Mouse (Mus musculus) gastrocnemius, adult 18-20 months (tissue): Measurements from ENCODE around the gene Odaph. TPM values are rescaled to one million over a fixed set of nuclear protein-coding genes. Genes with fewer than 3 reads are reported as not detected.

Source experiments
- DNase-seq: peaks from one replicate; pipeline ENCODE4 v3.0.0; 2021; ENCODE audit warnings: low spot score
- total RNA-seq, 2 experiments: library from RNA; stranded (reverse); gene quantifications; 2 replicates each; pipeline ENCODE4 v1.2.3; 2021

The Odaph gene
- total RNA-seq, 2 experiments from 2014 or later, result 0.53 TPM; not detected in 1

- DNase-seq, result no peak
Measured at GRCm38 (mm10) chr5:91989261-91989660, 2.0 kb downstream of the Odaph start.

- no peak for DNase-seq
Measured at GRCm38 (mm10) chr5:91991191-91991937, 4.1 kb downstream of the Odaph start.

- no peak for DNase-seq
Measured at GRCm38 (mm10) chr5:91993061-91993460, 5.8 kb downstream of the Odaph start.

GRCm38 (mm10) chr5:91994546-91994945, 7.3 kb downstream of the Odaph start:
- DNase-seq, result peak; percentile 4

GRCm38 (mm10) chr5:92000770-92001169, 13.5 kb downstream of the Odaph start:
- no peak for DNase-seq

GRCm38 (mm10) chr5:92003011-92003410, 15.7 kb downstream of the Odaph start:
- no peak for DNase-seq

GRCm38 (mm10) chr5:92009827-92010226, 22.6 kb downstream of the Odaph start:
- DNase-seq, result no peak

GRCm38 (mm10) chr5:92011756-92012155, 24.5 kb downstream of the Odaph start:
- no peak for DNase-seq

- DNase-seq, result no peak
Measured at GRCm38 (mm10) chr5:92019960-92020359, 32.7 kb downstream of the Odaph start.

GRCm38 (mm10) chr5:92042377-92043348, 55.4 kb downstream of the Odaph start:
- peak; percentile 94 for DNase-seq

- no peak for DNase-seq
Measured at GRCm38 (mm10) chr5:92043783-92044182, 56.5 kb downstream of the Odaph start, which contains the start of gene Cdkl2. Gene Cdkl2 (minus strand): TSS chr5:92043883.

Other genes with a start within 250 kb of the Odaph start
- gene Rchy1, start 24.4 kb upstream of the Odaph start, total RNA-seq, result 10 to 100 TPM; 23.0 to 28.6 TPM
- 1 to 10 TPM; 4.7 to 6.6 TPM for gene Cdkl2, start 56.4 kb downstream of the Odaph start, total RNA-seq
- 10 to 100 TPM; 58.2 to 61.5 TPM for gene G3bp2, start 96.2 kb downstream of the Odaph start, total RNA-seq
- gene Uso1, start 150.5 kb downstream of the Odaph start, total RNA-seq, result 10 to 100 TPM; 68.3 to 72.6 TPM
- not detected for gene U90926, start 227.9 kb downstream of the Odaph start, total RNA-seq